Mouse (Mus musculus) frontal cortex, adult (tissue): ENCODE results near the gene Rps2.
A peak's percentile ranks its signal among the peaks of the same experiment; 100 is the strongest.

Experiments used
- ATAC-seq: cut with Nextera tagmentation; 2 replicates; pipeline ENCODE4 v1.9.2; 2017; ENCODE audit warnings: mild to moderate bottlenecking, moderate library complexity, mixed read lengths; ENCODE audit not compliant: low TSS enrichment

Gene Rps2

DNA sequence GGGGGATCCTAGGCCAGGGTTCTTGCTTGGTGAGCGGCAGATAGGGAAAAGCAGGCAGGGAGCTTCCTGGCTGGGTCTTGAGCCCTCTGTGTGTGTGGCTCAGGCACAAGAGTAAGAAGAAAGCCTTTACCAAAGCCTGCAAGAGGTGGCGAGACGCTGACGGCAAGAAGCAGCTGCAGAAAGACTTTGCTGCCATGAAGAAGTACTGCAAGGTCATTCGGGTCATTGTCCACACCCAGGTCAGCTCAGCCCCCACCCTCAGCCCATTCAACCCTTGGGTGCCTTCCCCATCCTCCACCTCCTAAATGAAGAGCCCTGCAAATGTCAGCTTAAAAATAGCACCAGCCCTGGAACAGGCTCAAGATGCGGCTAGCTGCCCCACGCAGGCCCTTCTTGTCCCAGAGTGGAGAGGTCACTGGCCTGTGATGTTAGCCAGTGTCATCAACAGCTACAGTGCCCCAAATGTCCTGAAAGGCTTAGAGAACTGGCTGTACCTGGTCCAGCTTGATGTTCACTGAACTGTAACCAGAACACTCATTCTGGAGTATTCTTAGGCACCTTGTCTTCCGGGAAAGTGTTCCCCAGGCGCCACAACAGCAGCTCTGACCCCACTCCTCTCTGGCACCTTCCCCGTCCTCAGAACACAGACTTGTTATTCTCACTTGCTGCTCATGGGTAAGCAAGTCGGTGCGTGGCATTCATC, 14.5 kb downstream of the Rps2 start:
- no peak for ATAC-seq

DNA sequence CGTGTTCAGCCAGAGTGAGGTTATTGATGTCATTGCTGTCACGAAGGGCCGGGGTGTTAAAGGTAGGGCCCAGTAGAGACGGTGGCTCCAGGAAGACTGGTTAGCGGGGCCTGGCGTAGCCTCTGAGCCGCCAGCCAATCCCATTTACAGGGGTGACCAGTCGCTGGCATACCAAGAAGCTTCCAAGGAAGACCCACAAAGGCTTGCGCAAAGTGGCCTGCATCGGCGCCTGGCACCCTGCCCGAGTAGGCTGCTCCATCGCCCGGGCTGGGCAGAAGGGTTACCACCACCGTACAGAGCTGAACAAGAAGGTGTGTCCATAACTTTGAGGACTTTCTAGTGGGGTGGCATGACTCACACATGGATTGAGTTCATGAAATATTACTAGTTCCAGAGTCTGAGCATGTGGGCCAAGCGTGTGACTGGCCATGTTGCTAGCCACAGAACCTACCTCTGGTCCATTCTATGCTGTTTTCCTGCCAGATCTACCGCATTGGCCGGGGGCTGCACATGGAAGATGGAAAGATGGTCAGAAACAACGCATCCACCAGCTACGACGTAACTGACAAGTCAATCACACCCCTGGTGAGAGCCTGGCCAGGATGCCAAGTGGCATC, 15.6 kb downstream of the Rps2 start:
- no peak for ATAC-seq

DNA sequence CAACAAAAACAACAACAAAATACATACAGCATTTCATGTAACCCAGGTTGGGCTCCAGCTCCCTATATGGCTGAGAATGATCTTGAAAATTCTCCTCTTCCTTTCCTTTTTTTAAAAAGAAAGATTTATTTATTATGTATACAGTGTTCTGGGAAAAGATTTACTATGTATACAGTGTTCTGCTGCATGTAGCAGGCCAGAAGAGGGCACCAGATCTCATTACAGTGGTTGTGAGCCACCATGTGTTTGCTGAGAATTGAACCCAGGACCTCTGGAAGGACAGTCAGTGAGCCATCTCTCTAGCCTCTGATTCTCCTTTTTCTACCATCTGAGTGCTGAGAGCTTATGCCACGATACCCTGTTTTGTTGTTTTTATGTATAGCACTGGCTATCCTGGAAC, 16.6 kb downstream of the Rps2 start:
- ATAC-seq, result no peak

DNA sequence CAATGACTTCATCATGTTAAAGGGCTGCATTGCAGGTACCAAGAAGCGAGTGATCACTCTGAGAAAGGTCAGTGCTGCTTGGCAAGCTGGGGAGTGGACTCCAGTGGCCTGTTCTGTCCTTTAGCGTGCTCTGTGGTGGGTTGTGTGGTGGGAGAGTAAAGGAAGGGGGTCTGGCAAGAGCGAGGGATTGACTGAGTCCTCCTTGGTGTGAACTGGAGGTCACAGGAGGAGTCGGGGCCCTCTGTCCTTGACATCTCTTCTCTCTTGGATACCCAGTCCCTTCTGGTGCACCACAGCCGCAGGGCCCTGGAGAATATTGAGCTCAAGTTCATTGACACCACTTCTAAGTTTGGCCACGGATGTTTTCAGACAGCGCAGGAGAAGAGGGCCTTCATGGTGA, 17.5 kb downstream of the Rps2 start:
- ATAC-seq, result no peak

DNA sequence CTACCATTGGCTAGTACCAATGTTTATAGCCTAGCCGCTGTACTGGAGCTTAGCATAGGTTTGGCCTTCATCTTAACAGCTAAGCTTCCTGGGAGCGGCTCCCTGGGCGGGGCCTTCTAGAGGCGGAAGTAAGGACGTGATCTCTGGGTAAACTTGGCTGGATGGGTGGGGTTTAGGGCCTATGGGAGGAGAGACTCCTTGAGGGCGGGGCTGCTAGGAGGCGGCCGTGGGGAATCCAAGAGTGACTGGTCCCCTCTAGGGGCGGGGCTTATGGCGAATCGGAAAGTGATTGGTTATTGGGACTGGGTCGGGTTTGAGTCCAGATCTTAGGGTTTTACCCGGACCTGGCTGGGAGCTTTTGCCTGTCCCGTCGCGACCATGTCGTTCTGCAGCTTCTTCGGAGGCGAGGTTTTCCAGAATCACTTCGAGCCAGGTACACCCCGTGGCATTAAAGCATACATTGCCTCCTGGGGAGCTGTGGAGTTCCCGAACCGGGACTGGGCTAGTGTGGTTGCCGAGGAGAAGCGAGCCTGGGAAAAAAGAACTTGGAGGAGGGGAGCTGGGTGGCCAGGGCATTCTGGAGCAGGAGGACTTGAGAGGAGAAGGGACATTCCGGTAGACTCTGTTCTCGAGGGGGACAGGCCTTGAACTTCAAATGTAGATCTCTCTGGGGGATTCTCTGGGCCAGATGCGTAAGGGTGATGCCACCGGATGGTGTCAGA, 18.6 kb downstream of the Rps2 start, which contains the start of gene Msrb1:
Msrb1 (plus strand) TSS at position 313 of the 722 bp plus-strand sequence.
- ATAC-seq, result peak; percentile 95

DNA sequence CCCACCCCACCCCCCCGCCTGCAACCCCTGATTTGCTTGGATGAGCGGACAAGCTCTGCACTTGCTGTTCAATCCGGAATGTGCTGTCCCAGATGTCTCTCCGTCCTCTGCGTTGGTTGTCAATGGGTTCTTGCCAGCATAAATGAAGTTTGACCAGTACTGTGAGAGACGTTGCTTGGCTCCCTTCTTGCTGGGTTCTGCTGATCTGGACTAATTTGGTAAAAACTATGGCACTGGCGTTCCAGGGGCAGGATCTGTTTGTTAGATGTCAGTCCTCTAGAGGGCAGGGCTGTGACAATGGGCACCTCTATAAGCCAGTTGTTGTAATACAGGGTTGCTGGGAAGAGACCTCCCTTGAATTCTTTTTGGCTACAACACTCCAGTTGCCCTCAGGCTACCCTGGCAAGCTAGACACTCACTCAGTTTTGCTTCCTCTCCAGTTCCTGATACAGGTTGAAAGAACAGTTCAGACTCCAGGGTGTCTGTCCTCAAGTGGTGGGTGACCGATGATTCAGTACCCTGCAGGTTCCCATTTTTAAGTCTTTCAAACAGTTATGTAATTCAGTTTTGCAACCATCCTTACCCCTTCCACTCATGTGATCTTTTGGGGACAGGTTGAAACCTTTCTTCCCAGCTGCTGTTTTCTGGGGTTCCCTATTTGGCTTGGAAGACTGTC, 19.4 kb downstream of the Rps2 start:
- ATAC-seq, result no peak

DNA sequence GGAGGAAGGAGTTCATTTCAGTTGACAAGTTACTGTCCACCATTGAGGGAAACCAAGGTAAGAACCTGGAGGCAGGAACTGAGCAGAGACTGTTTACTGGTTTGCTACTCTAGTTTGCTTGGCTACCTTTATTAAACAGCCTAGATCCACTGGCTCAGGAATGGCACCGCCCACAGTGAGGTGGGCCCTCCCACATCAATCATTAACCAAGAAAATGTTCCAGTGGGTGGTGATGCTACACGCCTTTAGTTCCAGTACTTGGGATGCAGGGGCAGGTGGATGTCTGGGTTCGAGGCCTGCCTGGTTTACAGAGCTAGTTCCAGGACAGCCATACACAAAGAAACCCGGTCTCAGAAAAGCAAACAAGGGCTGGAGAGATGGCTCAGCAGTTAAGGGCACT, 20.3 kb downstream of the Rps2 start:
- ATAC-seq, result no peak

DNA sequence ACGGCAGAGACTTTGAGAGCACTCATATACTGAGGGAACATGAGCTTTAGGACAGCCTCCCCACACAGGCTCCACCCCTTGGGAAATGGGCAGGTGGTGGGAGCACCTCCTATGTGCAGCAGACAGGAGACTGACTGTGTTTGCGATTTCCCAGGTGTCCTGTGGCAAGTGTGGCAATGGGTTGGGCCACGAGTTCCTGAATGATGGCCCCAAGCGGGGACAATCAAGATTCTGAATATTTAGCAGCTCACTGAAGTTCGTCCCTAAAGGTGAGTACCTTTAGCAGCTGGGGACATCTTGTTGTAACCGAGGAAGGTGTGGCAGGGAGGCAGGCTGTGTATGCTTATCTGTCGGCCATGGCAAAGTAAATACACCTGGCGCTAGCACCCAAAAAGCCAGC, 22.0 kb downstream of the Rps2 start:
- ATAC-seq, result no peak

DNA sequence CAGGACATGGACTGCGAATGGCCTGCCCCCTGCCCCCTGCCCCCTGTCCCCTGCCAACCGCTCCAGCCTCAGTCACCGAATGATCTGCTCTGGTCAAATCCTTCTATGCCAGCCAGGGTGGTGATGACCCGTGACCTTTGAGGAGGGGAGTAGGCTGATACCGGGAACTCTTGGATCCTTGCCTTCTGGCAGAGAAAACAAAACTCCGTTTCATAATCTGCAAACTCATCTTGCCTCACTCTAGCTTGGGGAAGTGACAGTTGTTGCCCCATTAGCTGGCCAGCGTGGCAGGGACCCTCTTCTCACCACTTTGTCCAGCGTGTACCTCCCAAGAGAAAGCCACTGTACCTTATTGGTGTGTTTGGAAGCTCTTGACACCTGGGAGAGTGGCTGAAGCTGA, 24.4 kb downstream of the Rps2 start:
- no peak for ATAC-seq

DNA sequence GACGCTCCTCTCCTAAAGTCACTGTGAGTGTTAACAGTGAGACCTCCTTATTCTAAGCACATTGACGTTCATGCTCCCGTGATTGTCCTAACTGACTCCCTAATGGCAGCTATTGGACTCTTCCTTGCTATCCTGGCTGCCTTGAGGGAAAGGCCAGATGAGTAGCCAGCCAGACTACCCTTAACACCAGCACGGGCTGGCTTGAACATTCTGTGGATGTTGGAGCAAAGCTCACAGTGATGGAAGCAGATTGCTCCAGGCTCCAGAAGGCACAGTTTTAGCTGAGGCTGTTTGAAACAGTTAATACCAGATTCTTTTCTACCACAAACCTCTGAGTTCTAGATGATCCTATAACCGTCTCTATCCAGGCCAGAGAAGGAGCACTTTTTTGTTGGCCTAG, 26.0 kb downstream of the Rps2 start:
- no peak for ATAC-seq

DNA sequence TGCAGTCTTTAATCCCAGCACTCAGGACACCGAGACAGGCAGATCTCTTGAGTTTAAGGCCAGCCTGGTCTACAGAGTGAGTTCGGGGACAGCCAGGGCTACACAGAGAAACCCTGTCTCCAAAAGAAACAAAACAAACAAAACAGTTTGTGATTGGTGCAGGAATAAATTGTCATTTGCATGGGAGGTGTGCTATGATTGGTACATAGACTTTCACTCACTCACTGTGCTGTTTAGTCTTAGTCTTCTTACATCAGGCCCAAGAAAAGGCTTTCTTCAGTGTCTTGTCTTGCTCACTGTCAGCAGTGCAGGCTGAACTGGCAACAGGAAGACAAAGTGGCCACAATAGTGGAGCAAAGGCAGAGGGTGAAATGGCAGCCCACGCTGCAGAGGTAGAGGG, 26.5 kb downstream of the Rps2 start:
- no peak for ATAC-seq

DNA sequence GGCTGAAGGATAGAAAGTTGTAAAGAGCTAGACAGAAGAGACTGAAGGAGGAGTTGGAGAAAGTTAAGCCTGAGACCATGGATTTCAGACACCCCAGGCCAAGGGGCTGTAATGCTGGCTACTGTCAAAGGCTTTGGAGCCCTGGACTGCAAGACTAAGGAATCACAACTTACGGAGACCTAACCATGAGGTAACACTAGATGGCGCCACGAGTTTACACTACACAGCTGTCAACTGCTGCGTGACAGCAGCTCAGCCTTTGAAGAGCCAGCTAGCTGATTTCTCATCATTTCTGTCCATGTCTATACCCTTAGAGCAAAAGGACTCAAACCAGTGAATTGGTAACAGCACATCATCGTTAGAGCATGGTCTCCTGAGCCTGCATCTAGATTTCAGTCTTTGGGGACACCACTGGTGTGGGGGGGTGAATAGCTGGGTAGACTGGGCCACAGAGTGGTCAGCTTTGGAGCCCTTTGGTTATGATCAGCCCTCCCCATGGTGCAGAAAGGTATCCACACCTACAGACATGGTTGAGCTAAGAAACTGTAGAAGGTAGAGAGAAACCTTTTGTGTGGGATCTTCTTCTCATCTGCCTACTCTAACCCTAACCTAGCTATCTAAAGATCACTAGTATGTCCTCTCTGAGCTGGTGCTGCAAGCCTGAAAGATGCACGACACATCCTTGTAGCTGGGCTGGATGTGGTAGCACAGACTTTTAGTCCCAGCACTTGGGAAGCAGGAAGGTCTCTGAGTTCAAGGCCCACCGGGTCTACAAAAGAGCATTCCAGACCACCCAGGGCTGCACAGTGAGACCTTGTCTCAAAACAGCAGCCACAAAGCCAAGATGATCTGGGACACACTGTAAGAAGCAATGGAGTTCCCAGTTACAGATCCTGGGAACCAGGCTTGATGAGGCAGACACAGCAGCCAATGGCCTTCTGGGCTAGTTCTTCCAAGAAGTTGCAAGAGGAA, 27.9 kb downstream of the Rps2 start:
- ATAC-seq, result peak; percentile 88

DNA sequence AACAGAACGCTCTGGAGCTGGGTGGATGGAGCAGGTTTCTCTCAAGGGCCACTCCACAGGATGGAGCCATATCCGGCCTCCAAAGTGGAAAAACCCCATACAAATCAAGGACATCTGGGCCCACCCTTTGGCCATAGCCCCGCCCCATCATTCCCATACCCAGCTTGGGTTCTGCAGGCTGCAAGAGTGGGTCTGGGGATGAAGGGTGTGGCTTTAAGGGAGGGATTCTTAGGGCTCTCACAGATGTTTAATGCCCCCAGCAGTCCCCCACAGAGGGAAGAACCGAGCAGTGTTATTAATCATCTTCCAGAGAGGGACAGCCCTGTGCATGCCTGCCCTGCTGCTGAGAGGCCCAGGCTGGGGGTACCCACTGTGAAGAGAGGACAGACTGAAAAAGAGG, 29.1 kb downstream of the Rps2 start:
- no peak for ATAC-seq

DNA sequence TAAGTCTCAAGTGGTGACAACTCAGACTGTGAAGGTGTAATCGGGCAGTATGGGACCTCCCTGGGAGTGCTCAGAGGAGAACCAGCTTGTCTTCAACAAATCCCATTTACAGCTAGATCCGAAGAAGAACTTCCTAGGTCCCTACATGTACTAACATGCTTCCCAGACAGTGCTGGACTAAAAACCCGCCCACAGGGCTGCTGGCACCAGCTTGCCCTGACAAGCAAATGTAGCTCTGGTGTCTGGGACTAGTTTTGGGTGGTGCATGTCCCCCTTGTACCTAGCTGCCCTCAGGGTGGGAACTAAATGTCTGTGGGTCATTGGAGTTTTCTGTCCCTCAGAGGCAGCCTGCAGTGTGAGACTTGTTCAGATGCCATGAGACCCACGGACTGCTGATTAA, 33.6 kb downstream of the Rps2 start:
- ATAC-seq, result no peak

DNA sequence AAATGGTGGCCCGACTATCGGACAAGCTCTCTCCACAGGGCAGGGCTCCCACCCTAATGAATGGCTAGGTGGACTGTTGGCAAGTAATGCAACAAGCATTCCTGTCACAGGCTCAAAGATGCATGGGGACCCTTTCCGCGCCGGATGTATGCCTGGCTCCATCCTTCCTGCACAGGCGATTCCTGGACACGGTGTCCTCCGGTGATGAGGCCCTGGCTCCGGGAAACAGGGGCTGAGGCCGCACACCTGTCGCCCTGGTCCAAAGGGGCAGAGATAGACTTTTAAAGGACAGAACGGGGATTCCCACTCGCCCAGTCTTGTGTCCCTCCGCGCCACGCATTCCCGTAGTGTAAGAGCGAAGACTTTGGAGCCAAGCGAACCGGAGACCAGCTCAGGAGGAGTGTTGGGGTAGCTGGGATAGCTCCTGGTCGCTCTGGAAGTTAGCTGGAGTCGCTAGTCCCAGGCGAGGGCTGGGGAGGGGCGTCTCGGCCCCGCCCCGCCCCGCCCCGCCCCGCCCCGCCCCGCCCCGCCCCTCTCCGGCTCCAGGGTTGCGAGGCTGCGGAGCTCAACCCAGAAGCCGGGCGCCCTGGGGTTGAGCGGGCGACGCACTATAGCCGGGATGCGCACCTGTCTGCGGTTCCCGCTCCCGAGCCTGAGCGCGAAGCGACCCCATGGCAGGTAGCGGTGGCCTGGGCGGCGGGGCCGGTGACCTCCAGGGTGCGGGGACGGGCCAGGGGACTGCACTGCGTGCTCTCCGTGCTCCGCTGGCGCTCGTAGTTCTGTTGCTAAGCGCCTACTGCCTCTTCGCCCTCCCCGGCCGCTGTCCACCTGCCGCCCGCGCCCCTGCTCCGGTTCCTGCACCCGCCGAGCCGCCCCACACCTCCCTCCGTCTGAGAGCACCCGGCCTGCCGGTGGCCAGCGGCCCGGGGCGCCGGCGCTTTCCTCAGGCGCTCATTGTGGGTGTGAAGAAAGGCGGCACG, 34.8 kb downstream of the Rps2 start, which contains the start of gene Hs3st6:
Hs3st6 (plus strand) TSS at position 574 of the 980 bp plus-strand sequence.
- no peak; the same call in 1 of the 2 replicates for ATAC-seq

DNA sequence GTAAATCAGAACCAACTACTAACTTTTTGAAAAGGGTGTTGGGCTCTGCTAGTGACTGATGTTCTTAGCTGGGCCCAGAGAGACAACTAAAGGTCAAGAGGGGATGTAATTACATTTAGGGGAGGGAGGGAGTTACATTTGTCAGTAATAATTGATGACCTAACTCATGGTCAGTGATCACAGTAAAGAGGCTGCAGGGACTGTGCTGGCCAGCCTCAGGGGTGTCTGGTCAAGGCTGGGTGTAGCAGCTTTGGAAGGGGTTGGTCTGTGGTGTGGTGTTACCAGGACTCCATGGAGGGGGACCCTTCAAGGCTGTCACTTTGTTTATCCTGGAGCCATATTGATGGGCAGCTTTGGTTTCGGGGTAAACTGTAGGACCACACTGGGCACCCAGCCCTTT, 39.5 kb downstream of the Rps2 start:
- no peak for ATAC-seq

DNA sequence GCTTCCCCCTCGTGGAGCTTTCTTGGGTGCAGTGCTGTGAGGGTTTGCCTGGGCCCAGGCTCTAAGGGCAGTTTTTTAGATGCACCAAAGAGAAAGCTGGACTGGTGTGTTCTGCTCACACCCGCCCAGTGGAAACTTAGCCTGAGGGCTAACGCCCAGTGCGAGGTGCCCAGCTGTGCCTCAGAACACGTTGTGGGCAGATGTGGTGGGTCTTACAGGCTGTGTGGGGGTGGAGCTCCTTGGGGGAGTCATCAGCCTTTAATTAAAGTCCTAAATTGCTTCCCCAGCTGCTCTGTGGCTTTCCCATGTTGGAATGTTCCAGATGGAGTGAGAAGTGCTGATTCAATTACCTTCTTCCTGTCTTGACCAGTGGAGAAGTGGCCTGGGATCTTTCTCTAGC, 43.2 kb downstream of the Rps2 start:
- no peak for ATAC-seq

DNA sequence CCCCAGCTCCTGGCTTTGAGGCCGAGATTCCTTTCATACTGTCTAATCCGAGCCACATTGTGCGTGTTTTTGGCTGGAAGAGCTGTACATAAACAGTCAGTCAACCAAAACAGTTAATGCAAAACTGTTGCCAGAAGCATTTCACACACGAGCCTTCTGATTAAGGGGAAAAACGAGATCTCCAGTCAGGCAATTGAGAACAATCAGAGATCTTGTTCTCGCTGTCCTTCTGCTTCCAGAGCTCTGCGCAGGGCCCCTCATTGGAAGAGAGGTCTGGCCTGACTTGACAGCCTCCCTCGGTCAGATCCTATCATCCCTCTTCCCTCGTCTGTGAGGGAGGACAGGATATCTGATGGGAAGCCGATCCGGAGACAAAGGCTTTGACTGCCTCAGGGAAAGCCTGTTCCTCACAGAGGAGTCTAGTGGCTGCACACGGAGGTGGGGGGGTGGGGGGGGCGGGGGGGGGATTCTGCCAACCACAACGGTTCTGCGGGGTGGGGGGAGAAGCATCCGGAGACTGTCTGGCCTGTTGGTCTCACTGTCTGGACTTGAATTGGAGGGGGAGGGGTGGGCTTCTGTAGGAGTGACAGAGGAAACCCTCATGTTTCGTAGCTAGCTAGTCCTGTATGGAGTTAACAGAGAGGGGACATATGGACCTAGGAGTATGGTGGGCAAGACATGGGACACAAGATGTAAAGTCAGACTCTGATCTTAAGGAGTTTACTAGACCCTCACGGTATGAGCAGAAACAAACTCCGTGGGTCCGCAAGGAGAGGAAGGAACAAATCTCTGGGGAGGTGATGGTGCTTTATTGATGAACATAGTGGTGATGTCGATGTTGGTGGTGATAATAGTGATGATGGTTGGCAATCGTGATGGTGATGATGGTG, 47.3 kb downstream of the Rps2 start:
- ATAC-seq, result no peak

DNA sequence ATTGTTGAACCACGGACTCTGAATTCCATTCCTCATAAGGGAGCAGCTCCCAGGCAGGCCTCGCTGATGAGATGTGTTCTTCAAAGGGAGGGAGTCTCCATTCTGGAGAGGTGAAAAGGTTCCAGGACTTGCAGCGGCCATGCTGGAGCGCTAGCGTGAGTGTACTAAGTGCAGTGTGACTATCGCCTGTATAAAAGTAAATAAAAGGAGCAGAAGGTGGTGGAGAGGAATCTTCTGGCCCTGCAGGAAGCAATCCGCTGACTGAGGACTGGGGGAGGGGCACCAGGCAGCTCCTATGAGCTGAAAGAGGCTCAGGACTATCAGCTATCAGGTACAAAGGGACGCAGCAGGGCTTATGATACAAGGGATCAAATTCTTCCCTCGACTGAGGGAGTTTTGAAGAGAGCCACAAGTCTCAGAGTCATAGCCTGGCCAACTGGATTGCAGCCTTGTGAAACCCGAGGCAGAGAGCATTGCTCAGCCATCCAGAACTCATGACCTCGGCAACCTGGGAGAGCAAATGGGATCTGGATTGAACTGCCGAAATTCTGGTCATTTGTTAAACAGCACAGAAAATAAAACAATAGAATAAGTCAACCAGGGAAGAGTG, 48.5 kb downstream of the Rps2 start:
- ATAC-seq, result no peak
